Mouse (Mus musculus) ES-Bruce4 (cell line): ENCODE data around the gene Zdhhc14. TPM values are rescaled to one million over a fixed set of nuclear protein-coding genes. Genes with fewer than 3 reads are reported as not detected.

Experiments
- H3K27ac ChIP-seq: 2 replicates; pipeline ENCODE4 v1.5.1; 2012; ENCODE audit warnings: low read length, inconsistent platforms; ENCODE audit not compliant: insufficient read depth
- H3K27me3 ChIP-seq: 2 replicates; pipeline ENCODE4 v1.6.1; 2012; ENCODE audit warnings: mild to moderate bottlenecking, low read length, inconsistent platforms; ENCODE audit not compliant: control insufficient read depth, poor library complexity, insufficient read depth, severe bottlenecking
- H3K36me3 ChIP-seq: 2 replicates; pipeline ENCODE4 v1.6.1; 2012; ENCODE audit warnings: inconsistent platforms, mild to moderate bottlenecking, low read length, moderate library complexity; ENCODE audit not compliant: control insufficient read depth, poor library complexity, insufficient read depth, severe bottlenecking
- H3K4me1 ChIP-seq: one replicate; pipeline ENCODE4 v1.8.1; 2011; ENCODE audit warnings: low read length; ENCODE audit not compliant: control insufficient read depth, insufficient read depth
- H3K4me3 ChIP-seq: 2 replicates; pipeline ENCODE4 v1.5.1; 2011; ENCODE audit warnings: low read depth, mild to moderate bottlenecking, low read length
- H3K9ac ChIP-seq: 2 replicates; pipeline ENCODE4 v1.6.1; 2012; ENCODE audit warnings: low read depth, mild to moderate bottlenecking, inconsistent platforms; ENCODE audit not compliant: poor library complexity, severe bottlenecking
- H3K9me3 ChIP-seq: replicated peaks from 2 replicates; pipeline ENCODE4 v1.6.1; 2012; ENCODE audit warnings: mild to moderate bottlenecking, low read length, inconsistent platforms; ENCODE audit not compliant: control insufficient read depth, poor library complexity, insufficient read depth, severe bottlenecking
- CTCF ChIP-seq: IDR thresholded peaks from one replicate; pipeline ENCODE4 v1.8.1; 2011; ENCODE audit warnings: low read depth, low read length
- EP300 ChIP-seq: IDR thresholded peaks from 2 replicates; pipeline ENCODE4 v1.6.1; 2011; ENCODE audit warnings: low read depth, low read length; ENCODE audit not compliant: insufficient read depth
- POLR2A ChIP-seq: IDR thresholded peaks from one replicate; pipeline ENCODE4 v1.8.1; 2011; ENCODE audit warnings: low read length; ENCODE audit not compliant: insufficient read depth
- polyA plus RNA-seq: library from polyadenylated mRNA; stranded (reverse); fragments of >200 nt; gene quantifications from 2 replicates; pipeline ENCODE4 v1.2.4, GENCODE M21; 2011; ENCODE audit warnings: low read depth; ENCODE audit not compliant: missing spikeins, insufficient read depth, insufficient read length

Zdhhc14 gene
- polyA plus RNA-seq, 1 experiment = 1.0 TPM

GRCm38 (mm10) chr17:5750278-5750677 lies 257.9 kb downstream of the Zdhhc14 start:
- Histone ChIP-seq H3K27ac (no peak overlapping the region), H3K9ac (no peak overlapping the region), H3K4me1 (no peaks in the 10 kb centered on the region), H3K27me3 (no peaks in the 10 kb centered on the region), H3K9me3 (no peaks in the 10 kb centered on the region), H3K4me3 (no peak overlapping the region), H3K36me3 (no peaks in the 10 kb centered on the region)
- TF ChIP-seq EP300 (no peak), CTCF (no peak), POLR2A (no peak)

- H3K27ac ChIP-seq = no peak overlapping the region
- no peaks in the 10 kb centered on the region for H3K27me3 ChIP-seq
- no peak overlapping the region for H3K9ac ChIP-seq
- H3K4me3 ChIP-seq = no peak overlapping the region
- no peaks in the 10 kb centered on the region for H3K36me3 ChIP-seq
- H3K4me1 ChIP-seq = no peaks in the 10 kb centered on the region
- no peaks in the 10 kb centered on the region for H3K9me3 ChIP-seq
- TF ChIP-seq EP300 (no peak), CTCF (no peak), POLR2A (no peak)
Observed at GRCm38 (mm10) chr17:5751066-5751465, 258.7 kb downstream of the Zdhhc14 start.

- Histone ChIP-seq H3K4me1 (peaks cover 2% of the 10 kb centered on the region), H3K9ac (no peak overlapping the region), H3K4me3 (peak overlapping the region; percentile 50; the same call in 1 of the 2 replicates), H3K27me3 (no peaks in the 10 kb centered on the region), H3K27ac (no peak overlapping the region), H3K9me3 (no peaks in the 10 kb centered on the region), H3K36me3 (no peaks in the 10 kb centered on the region)
- TF ChIP-seq EP300 = no peak
- no peak for TF ChIP-seq CTCF
- no peak for TF ChIP-seq POLR2A
Observed at GRCm38 (mm10) chr17:5752322-5752715, 260.0 kb downstream of the Zdhhc14 start.

- H3K9ac ChIP-seq = no peak overlapping the region
- H3K4me1 ChIP-seq = peaks cover 2% of the 10 kb centered on the region
- no peak overlapping the region for H3K27ac ChIP-seq
- TF ChIP-seq CTCF = peak; percentile 95
- no peak for TF ChIP-seq POLR2A
- peak overlapping the region; percentile 50 for H3K4me3 ChIP-seq
- no peaks in the 10 kb centered on the region for H3K9me3 ChIP-seq
- H3K36me3 ChIP-seq = no peaks in the 10 kb centered on the region
- no peaks in the 10 kb centered on the region for H3K27me3 ChIP-seq
Observed at GRCm38 (mm10) chr17:5752716-5753585, 260.6 kb downstream of the Zdhhc14 start.

GRCm38 (mm10) chr17:5755489-5755888 lies 263.1 kb downstream of the Zdhhc14 start:
- H3K9me3 ChIP-seq = no peaks in the 10 kb centered on the region
- H3K36me3 ChIP-seq = no peaks in the 10 kb centered on the region
- TF ChIP-seq EP300 = no peak
- TF ChIP-seq POLR2A = no peak
- TF ChIP-seq CTCF = no peak
- H3K27me3 ChIP-seq = no peaks in the 10 kb centered on the region
- H3K4me1 ChIP-seq = peaks cover 2% of the 10 kb centered on the region
- no peak overlapping the region for H3K9ac ChIP-seq
- no peak overlapping the region for H3K4me3 ChIP-seq
- H3K27ac ChIP-seq = no peak overlapping the region

GRCm38 (mm10) chr17:5756065-5756464 lies 263.7 kb downstream of the Zdhhc14 start:
- no peaks in the 10 kb centered on the region for H3K36me3 ChIP-seq
- no peak overlapping the region for H3K9ac ChIP-seq
- no peak overlapping the region for H3K4me3 ChIP-seq
- peaks cover 2% of the 10 kb centered on the region for H3K4me1 ChIP-seq
- no peak overlapping the region for H3K27ac ChIP-seq
- H3K27me3 ChIP-seq = no peaks in the 10 kb centered on the region
- TF ChIP-seq CTCF (no peak), EP300 (no peak), POLR2A (no peak)
- no peaks in the 10 kb centered on the region for H3K9me3 ChIP-seq
